Mouse (Mus musculus) B cell, adult (primary cell): ENCODE results near the gene Etaa1. TPM values are rescaled to one million over a fixed set of nuclear protein-coding genes. Genes with fewer than 3 reads are reported as not detected.

Experiments
- total RNA-seq: library from RNA; stranded (reverse); gene quantifications from 4 replicates; pipeline ENCODE4 v1.2.4, GENCODE M21; 2023; ENCODE audit not compliant: inconsistent age

The Etaa1 gene
- total RNA-seq: 9.6 to 11.5 TPM (median 11.4 TPM) in 4 replicates

DNA sequence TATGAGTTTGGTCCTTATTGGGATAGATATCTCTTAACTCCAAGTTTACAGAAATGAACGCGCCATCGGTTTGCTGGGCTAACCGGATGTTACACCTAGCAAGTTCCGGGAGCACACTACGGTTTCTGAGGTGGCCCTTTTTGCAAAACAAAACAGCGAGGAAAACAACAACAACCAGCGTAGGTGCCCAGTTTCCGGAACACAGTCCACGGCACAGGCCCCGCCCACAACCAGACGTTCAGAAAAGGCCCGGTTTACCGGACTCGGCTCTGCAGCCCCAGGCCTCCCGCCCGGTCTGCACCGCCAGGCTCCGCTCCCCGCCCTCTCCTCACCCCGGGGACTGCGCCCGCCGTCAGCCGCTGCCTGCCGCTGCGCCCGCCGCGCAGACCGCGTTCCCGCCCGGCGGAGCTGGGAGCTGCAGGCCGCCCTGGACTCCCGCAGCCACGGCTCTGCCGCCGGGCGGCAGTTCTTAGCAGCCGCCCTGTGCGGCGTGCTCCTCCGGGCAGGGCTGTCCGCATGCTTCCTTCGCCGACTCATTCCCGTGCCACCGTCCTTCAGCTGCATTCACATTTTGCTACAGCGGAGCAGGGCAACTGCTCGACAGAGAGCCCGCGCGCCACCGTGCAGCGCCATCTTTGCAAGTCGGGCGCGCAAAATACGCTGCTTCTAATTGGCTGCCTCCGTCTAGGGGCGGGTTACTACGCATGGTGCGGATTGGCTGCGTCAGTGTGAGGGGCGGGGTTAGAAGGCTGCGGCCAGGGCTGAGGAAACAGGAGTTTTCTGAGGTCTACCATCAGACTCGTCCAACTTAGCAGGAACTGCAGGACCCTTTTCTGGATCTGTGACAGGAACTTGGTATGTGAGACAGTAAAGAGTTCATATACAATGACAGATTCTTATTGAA, at the start of gene Etaa1:
Gene Etaa1, minus strand, starts transcription at position 645 of the 904 bp plus-strand sequence.

